Mouse (Mus musculus) heart, postnatal 10 days (tissue): ENCODE measurements around the gene Ppp1r3e. TPM values are rescaled to one million over a fixed set of nuclear protein-coding genes. Genes with fewer than 3 reads are reported as not detected.
A peak's percentile ranks its signal among the peaks of the same experiment; 100 is the strongest.

Source experiments
- DNase-seq, 2 experiments: peaks; one replicate each; pipeline ENCODE4 v3.0.0; 2021
- intact Hi-C: fragments of 180-260 bp; cut with DNase I; formaldehyde crosslinking; loops from one replicate; pipeline ENCODE4 v1.15.1; 2025
- total RNA-seq, 2 experiments: library from RNA; stranded (reverse); gene quantifications; 2 replicates each; pipeline ENCODE4 v1.2.3; 2021

Gene Ppp1r3e
- total RNA-seq = 1 to 10 TPM; 5.6 to 6.2 TPM

- intact Hi-C loops = no loop called here
- peak; percentile 72 to 74 for DNase-seq
Observed at GRCm38 (mm10) chr14:54877048-54877715, at the start of gene Ppp1r3e. Gene Ppp1r3e (minus strand): TSS chr14:54877550.

DNA sequence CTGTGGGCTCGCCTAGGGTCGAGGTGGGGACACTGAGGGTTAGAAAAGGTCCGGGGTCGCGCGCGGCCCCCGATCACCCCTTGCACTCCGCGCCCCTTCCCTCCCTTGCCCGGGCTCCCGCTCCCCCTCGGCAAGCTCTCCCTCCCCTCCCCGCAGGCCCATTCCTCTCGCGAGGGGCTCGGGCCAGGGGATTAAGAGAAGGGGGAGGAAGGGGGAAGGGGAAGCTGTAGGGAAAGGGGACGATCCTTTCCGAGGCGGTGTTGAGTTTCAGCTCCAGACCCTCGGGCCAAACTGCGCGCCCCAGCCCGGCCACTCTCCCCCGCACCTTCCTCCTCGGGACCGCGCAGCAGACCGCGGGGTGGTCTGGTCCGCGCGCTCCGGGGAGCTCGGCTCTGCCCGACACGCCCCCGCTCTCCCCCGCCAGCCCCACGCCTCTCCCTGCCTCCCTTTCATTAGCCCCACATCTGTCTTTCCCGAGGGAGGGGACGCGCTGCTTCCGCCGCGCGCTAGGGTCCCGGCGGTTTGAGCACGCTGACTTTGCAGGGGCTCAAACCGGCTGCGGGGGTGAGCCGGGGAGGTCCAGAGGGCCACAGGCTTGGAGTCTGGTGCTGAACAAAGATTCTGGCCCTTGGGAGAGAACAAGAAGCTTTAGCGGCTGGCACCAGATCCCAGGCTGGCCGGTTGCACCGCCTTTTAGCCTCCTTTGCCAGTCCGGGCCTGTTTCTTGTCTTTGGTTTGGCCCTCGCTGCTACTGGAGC, 49.2 kb upstream of the Ppp1r3e start:
- intact Hi-C loops = no loop called here
- DNase-seq = peak; percentile 77 to 78

DNA sequence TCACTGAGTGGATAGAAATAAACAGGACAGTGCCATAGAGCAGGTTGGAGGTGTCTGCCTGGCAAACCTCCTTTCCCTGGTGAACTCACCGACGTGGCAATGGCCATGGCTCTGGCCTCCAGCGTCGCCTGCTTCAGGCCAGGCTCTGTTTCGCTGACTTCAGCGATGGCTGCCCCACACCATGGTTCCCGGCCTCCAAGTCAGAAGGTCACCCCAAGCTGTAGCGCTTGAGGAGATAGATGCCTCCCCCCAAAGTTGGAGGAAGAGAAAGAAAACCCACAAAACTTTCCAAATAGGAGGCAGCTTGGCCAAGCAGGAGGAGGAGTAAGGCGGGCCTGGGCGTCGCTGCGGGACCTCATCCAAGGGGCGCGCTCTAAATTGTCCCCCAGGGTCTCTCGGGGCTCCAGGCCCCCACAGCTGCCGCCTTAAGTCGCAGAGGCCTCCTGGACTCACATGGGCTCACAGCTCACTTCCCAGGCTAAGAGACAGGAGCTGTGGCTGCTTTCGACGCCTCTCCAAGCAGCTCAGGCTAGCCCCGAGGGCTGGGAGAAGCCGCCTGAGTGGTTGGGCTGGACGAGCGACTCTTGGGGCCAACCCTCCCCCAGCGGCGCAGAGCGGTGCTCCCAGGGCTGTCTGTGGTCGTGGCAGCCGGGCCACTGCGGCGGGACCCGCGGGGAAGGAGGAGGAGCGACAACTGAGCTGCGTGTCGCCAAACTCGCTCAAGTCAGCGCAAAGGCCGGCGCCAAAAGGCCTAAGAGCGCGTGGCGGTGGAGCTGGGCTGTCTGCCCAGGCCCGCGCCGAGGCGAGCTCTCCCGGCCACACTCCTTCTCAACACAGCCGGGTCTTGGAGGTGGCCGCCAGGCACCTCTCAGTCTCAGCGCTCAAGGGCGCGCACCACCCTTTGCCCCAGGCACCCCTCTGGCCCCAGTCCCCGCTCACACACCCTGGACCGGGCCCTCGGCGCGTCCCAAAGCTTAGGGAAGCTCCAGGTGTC, 48.3 kb upstream of the Ppp1r3e start, which contains the start of gene Efs:
Gene Efs, minus strand, starts transcription at position 778 of the 994 bp plus-strand sequence.
- intact Hi-C loops = loop anchor here (2.0 kb wide), 1 partner anchor 25 kb away; no protein-coding TSS in a partner anchor
- DNase-seq = peak; percentile 77

- intact Hi-C loops = loop anchor here (2.0 kb wide), 1 partner anchor 24 kb away; no protein-coding TSS in a partner anchor
- peak; percentile 78 for DNase-seq
Observed at GRCm38 (mm10) chr14:54924641-54925348, 47.4 kb upstream of the Ppp1r3e start.

DNA sequence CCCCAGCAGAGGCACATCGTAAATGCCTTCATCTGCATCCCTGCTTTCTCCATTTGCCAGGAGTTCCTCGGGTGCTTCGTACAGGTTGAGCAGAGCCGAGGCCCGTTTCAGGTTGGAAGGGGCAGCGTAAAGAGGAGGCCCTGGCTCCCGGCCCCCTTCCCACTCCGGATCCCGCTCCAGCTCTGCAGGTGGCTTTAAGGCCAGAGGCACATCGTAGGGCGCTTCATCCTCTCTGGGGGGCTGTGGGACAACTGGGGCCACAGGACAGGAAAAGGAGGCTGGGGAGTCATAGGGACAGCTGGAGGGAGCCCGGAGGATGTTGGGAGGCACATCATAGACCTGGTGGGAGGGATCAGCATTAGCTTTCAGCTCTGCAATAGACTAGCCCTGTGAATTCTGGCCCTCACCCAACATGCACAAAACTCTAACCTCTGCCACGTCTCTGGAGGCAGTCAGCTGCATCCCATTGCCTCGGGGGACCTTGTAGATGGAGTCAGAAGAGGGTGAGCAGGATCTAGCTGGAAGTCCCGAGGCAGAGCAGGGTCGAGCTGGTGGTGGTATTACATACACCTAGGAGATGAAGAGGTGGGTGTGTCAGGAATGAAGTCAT, 42.8 kb upstream of the Ppp1r3e start:
- intact Hi-C loops = no loop called here
- DNase-seq = no peak

- DNase-seq = peak in 1 of 2 experiments; percentile 13
- intact Hi-C loops = no loop called here
Observed at GRCm38 (mm10) chr14:54913343-54913742, 36.0 kb upstream of the Ppp1r3e start.

GRCm38 (mm10) chr14:54912886-54913285, 35.5 kb upstream of the Ppp1r3e start, which contains the start of gene Slc22a17:
Gene Slc22a17 (minus strand): TSS chr14:54913132.
- peak; percentile 71 to 77 for DNase-seq
- intact Hi-C loops = no loop called here

DNA sequence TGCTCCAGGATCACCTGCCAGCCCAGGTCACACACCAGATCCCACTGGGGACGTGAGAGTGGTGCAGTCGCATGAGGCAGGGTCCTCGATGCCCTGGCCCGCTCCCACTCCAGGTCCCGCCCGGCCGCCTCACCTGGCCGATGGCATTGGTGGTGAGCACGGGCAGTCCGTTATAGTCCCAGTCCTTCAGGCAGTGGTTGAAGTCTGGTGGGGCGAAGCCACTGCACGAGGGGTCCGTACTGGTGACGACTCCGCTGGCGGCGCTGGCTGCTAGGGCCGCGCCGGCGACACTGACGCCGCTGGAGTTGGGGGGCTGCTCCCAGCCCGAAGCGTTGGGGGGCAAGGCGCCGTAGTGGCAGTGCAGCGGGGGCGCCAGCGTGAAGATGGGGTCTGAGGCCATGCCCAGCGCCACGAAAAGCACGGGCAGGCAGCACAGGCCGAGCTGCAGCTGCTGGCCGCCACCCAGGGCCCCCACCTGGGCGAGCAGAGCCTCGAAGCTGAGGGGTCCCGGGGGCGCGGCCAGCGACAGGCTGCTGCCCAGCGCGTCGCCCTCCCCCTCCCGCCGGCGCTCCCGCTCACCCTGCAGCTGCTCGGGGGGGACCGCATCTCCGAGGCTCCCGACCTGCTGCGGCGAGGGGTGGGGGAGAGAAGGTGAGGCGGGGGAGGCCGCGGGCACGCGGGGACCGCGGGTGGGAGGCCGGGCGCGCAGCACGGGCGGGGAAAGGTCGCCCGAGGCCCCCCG, 34.9 kb upstream of the Ppp1r3e start:
- peak in 1 of 2 experiments; percentile 16 for DNase-seq
- intact Hi-C loops = no loop called here

DNA sequence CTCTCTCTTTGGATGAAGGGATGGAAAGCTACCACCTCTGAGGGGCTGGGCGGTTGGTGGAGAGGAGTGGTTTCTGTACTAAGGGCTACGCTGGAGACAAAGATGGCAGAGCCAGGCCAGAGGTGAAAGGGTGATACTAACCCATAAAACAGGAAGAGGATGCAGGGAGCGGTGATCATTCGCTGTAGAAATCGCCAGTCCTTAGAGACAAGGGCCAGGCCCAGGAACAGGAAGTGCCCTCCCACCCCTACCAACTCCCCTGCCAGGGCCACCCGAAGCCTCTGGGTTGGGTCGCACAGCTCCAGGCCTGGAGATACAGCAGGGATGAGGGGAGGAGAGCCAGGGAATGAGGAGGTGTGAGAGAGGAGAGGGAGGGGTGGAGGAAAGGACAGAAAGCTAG, 31.3 kb upstream of the Ppp1r3e start:
- intact Hi-C loops = no loop called here
- DNase-seq = no peak

- intact Hi-C loops = no loop called here
- no peak for DNase-seq
Observed at GRCm38 (mm10) chr14:54903641-54904040, 26.3 kb upstream of the Ppp1r3e start.

GRCm38 (mm10) chr14:54900383-54900782, 23.0 kb upstream of the Ppp1r3e start:
- intact Hi-C loops = loop anchor here (1.0 to 2.0 kb wide), 3 partner anchors 24 to 114 kb away; partner anchors contain the start of gene Ngdn
- peak; percentile 81 to 85 for DNase-seq

DNA sequence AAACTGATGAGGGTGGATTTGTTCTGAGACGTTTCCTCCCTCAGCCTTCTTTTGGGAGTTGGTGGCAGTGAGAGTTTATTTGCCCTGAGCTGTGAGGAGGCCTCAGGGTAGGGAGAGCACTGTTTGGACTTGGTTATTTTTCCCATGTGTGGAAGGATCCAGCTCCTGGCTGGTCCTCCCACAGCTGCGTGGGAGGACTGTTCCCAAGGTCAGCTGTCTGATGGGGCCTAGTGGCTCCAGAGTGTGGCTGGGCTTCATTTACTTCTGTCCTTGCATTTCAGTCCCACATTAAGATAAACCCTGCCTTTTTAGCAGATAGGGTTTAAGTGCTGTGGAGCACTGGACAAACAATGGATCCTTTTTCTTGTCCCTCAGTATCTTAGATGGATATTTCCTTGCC, 20.1 kb upstream of the Ppp1r3e start:
- DNase-seq = no peak
- intact Hi-C loops = loop anchor here (5.0 kb wide), 1 partner anchor 200 kb away; no protein-coding TSS in a partner anchor

GRCm38 (mm10) chr14:54894296-54895151, 17.2 kb upstream of the Ppp1r3e start:
- intact Hi-C loops = loop anchor here (5.0 kb wide), 1 partner anchor 203 kb away; no protein-coding TSS in a partner anchor
- DNase-seq = peak; percentile 74 to 78

GRCm38 (mm10) chr14:54893651-54894181, 16.4 kb upstream of the Ppp1r3e start:
- DNase-seq = peak; percentile 99
- intact Hi-C loops = no loop called here

- DNase-seq = no peak
- intact Hi-C loops = no loop called here
Observed at GRCm38 (mm10) chr14:54892200-54892599, 14.8 kb upstream of the Ppp1r3e start, which contains the start of gene Pabpn1. Gene Pabpn1 (plus strand): TSS chr14:54892500.

DNA sequence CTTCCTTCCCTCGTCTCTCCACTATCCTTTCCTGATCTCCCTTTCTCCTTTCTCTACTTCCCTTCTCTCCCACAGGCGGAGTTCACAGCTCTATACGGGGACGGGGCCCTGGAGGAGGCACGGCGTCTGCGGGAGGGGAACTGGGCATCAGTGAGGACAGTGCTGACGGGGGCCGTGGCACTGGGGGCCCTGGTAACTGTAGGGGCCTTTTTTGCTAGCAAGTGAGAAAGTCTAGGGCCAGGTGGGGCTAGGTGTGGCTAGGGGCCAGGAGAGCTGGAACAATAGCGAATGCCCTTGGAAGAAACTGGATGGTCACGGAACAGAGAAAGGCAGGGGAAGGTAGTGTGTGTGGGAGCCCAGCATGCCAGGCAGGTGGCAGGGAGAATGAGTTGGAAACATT, 8.0 kb upstream of the Ppp1r3e start:
- intact Hi-C loops = no loop called here
- no peak for DNase-seq

GRCm38 (mm10) chr14:54884022-54884712, 6.8 kb upstream of the Ppp1r3e start:
- no peak for DNase-seq
- intact Hi-C loops = no loop called here
